Mouse (Mus musculus) T-cell, adult 66 days (primary cell): ENCODE results near the gene Gnptg. TPM values are rescaled to one million over a fixed set of nuclear protein-coding genes. Genes with fewer than 3 reads are reported as not detected.

ENCODE experiments used
- total RNA-seq, 2 experiments: library from RNA; stranded (reverse); gene quantifications; 3 replicates in 1 of 2; 4 replicates in 1 of 2; pipeline ENCODE4 v1.2.4; 2023

The Gnptg gene
- 10 to 100 TPM; 45.8 to 46.1 TPM for total RNA-seq

DNA sequence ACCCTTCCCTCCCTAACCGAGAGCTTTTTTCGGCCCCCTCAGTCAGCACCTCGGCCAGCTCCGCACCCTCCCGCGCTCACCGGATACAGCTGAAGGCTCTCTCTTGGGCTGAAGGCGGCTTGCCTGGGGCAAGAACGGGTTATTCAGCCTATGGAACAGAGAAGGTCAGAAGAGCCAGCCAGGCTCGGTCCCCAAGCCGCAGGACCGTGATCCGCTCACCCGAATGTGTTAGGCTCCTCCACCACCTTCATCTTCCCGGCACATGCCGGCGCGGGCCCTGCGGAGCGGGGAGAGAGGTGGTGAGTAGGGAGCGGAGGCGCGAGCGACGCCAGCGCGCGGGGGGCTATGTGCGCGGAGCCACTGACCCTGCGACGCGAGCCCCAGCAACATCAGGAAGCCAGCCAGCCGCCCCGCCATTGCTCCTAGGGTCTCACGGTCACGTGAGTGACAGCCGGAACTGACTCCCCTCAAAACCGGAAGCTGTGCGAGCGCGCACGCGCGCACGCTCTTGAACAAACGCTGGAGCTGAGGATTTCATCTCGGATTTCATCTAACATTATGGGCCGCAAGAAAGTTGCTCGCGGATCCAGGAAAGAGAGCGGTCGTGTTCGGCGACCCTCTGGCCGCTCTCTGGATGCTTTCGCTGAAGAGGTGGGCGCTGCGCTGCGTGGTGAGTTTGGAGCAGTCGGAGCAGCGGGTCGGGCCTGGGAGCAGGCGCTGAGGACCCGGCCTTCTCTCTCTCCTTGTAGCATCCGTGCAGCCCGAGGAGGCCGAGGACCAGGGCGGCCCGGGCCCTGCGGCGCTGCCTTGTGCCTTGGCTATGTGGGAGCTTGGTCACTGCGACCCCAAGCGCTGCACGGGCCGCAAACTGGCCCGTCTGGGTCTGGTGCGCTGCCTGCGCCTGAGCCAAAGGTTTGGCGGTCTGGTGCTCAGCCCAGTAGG lies at the start of gene Gnptg, which contains the start of gene Tsr3:
Gnptg (minus strand) TSS at position 430 of the 942 bp plus-strand sequence.
Tsr3 (plus strand) TSS at position 476 of the 942 bp plus-strand sequence.

DNA sequence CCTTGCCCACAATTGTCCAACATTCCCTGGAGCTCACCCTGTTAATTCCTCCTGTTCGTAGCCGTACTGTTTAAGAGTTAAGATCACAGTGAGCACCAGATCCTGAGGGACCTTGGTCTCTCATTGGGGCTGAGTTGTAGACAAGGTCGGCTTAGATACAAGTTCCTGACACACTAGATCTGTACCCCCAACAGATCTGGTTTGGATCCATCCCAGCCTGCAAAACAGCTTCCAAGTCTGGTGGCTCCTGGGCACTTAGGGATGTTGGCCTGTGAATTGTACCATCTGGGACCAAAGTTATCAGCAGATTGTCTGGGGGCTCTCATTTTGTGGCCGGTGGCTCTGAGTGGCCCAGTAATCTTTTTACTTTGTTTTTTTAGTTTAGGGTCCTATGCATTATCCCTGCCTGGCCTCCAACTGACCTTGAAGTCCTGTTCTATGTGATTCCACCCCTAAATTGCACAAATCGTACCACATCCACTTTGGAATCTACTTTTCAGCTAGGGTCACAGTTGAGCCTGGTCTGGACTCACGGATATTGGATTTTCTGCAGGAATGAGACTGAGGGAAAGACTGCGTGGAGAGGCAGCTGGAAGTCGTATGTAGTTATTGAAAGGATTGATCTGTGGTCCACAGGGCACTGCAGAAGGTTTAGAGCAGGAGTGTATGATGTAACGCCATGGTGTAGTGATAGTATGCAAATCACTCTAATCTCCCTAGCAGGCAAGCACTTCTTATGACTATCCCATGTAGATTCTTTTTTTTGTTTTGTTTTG lies 34.8 kb upstream of the Gnptg start, which contains the start of gene Ube2i:
Ube2i (minus strand) TSS at position 52 of the 776 bp plus-strand sequence.

DNA sequence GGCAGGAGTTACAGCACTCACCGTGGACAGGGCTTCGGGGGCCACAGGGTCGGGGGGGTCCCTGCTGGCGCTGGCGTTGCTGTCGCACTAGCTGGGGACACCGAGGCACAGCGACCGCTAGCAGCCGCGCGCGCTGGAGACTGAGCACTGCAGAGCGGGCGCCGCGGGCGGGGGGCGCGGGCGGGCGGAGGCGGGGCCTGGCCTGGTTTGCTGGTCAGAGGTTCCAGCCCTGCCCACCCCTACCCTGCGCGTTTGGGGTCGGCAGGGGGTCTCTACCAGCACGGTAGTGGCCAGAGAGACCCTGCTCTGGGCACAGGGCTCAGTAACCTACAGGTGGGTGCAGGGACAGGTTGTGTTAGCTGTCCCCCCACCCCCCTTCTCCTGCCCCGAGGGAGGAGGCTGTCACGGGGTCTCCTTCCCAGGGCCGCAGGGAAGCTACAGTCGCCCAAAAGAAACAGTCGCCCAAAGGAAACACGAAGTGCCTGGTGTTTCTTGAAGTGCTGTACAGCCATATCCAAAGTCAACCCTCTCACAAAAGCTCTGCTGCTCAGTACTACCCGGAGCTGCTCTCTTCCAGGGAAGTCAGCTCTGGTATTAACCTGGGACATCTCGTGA lies 16.3 kb upstream of the Gnptg start, which contains the start of gene Baiap3:
Baiap3 (minus strand) TSS at position 225 of the 615 bp plus-strand sequence.

DNA sequence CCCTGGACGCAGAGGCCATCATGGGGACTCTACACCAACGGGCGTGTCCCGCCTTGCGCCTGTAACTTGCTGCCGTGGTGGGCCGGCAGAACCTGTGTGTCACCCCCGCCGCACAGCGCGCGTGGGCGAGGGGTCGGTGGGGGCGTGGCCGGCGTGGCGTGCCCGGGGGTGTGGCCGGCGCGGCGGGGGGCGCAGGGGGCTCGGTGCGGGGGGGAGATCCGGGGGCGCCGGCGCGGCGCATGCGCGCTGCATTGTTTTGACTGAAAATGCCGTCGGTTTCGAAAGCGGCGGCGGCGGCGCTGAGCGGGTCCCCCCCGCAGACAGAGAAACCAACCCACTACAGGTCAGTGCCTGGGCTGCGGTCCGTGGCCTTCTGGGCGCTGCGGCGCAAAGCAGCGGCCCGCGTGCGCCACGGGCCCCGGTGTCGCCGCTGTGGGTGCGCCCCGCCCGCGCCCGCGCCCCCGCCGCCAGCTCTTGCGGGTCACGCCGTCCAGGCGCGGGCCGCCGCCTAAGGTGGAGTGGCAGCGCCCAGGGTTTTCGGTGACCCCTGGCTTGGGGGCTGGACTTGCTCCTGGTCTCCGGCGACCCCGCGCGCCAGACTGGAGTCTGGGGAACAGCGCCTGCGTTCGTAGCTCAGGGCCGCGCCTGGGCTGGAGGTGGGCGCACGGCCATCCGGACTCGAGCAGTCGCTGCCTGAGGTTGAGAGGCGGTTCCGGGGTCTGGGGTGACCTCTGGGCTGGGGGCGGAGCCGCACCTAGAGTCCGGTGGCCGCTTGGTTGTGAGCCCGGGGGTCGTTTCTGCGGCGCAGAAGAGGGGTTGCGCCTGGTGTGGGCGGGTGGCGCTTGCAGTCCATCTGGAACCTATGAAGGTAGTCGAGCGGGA lies 51.5 kb downstream of the Gnptg start, which contains the start of gene Unkl:
Unkl (plus strand) TSS at position 248 of the 882 bp plus-strand sequence.

DNA sequence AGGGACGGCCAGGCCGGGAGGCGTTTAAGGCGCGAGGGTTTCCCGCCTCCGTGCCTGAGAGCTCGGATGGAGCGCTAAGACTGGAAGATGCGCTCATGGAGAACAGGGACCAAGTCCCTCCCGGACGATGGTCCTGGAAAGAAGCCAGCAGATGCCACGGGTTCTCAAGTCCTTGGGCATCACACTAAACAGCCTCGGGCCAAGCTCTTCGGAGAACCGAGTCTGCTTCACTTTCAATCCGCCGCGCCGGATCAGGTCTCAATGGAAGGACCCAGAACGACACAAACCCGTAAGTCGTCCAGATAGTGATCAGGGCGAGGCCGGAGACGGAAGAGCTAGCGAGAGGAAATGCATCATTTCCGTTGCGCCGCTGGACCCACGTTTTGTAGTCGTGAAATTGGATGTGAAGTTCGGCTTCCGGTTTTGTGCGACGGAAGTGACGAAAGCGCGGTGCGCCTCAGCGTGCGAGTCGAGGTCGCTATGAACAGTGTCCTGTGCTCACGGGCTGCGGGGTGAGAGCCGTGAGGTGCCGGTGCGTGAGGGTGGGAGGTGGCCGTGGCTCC lies 55.7 kb downstream of the Gnptg start, which contains the start of gene BC003965:
BC003965 (plus strand) TSS at position 426 of the 563 bp plus-strand sequence.

Other genes starting within 250 kb of the Gnptg start
- 10 to 100 TPM; 35.4 to 46.2 TPM for gene Cramp1l, start 224.3 kb downstream of the Gnptg start, total RNA-seq
- 10 to 100 TPM; 23.8 to 24.9 TPM for gene Ift140, start 224.0 kb downstream of the Gnptg start, total RNA-seq
- not detected for gene Tmem204, start 156.5 kb downstream of the Gnptg start, total RNA-seq
- 10 to 100 TPM; 39.2 to 46.6 TPM for gene Telo2, start 124.2 kb downstream of the Gnptg start, total RNA-seq
- not detected for gene Ptx4, start 119.4 kb downstream of the Gnptg start, total RNA-seq
- 10 to 100 TPM; 44.0 to 44.4 TPM for gene Clcn7, start 106.7 kb downstream of the Gnptg start, total RNA-seq
- gene Ccdc154, start 77.7 kb downstream of the Gnptg start, total RNA-seq, result under 1 TPM in 1 of 2 experiments, not detected in 1; 0.47 TPM
- not detected for gene Gm38655, start 64.7 kb downstream of the Gnptg start, total RNA-seq
- 10 to 100 TPM; 16.3 to 19.8 TPM for gene BC003965, start 55.6 kb downstream of the Gnptg start, total RNA-seq
- 10 to 100 TPM; 82.5 to 91.6 TPM for gene Unkl, start 51.7 kb downstream of the Gnptg start, total RNA-seq
- 10 to 100 TPM; 27.9 to 28.7 TPM for gene Tsr3, start within 50 bp of the Gnptg start, total RNA-seq
- gene Baiap3, start 16.2 kb upstream of the Gnptg start, total RNA-seq, result 10 to 100 TPM; 29.4 TPM
- 100 to 1,000 TPM; 421 to 426 TPM for gene Ube2i, start 34.5 kb upstream of the Gnptg start, total RNA-seq
- under 1 TPM in 1 of 2 experiments, not detected in 1; 0.76 TPM for gene Prss34, start 58.3 kb upstream of the Gnptg start, total RNA-seq
- not detected for gene Prss28, start 68.5 kb upstream of the Gnptg start, total RNA-seq
- gene Prss29, start 78.5 kb upstream of the Gnptg start, total RNA-seq, result not detected
- gene Tpsab1, start 105.4 kb upstream of the Gnptg start, total RNA-seq, result 1 to 10 TPM in 1 of 2 experiments, not detected in 1; 1.1 TPM
- gene Tpsb2, start 126.2 kb upstream of the Gnptg start, total RNA-seq, result 1 to 10 TPM in 1 of 2 experiments, not detected in 1; 1.0 TPM
- not detected for gene Tpsg1, start 129.1 kb upstream of the Gnptg start, total RNA-seq
- not detected for gene Cacna1h, start 193.7 kb upstream of the Gnptg start, total RNA-seq
- gene Tekt4, start 214.5 kb upstream of the Gnptg start, total RNA-seq, result not detected